Mouse (Mus musculus) cerebral cortex, adult 2 months (tissue): ENCODE data around the gene Fv1.

Experiments used
- WGBS: fragments of 180-500 bp; shearing (Covaris S2); methylation state at CpG from one replicate; pipeline ENCODE4 v1.1.7; 2018; 5-methylcytosine and 5-hydroxymethylcytosine counted together

Gene Fv1

DNA sequence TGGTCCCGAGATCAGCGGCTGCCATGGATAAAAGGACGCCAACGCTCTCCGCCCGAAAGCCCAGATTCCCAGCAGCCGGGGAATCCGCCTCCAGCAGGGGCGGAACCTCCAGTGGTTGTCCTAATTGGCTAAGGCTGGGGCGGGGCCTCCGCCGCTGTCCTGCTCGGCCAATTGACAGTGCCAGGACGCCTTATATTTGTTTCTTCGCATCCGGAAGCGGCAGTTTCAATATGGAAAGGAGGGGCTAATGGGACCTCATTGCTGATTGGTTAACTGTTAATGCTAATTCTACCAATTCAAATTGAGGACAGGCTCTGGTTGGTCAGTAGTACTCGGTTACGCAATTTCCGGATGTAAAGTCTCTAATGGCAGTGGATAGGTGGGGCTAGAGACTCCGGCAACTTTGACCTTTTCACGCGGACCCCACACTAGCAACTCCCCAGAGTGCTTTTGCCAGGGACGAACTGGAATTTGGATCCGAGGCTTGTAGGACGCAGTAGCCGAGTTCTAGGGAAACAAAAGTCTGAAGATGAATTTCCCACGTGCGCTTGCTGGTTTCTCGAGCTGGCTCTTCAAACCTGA lies at the start of gene Fv1, which contains the start of gene Miip:
TSS of gene Fv1 (plus strand) at position 530 of the 582 bp plus-strand sequence.
TSS of gene Miip (minus strand) at position 367 of the 582 bp plus-strand sequence.
- WGBS = under 1% methylated on average over 30 of the region's 30 CpGs

DNA sequence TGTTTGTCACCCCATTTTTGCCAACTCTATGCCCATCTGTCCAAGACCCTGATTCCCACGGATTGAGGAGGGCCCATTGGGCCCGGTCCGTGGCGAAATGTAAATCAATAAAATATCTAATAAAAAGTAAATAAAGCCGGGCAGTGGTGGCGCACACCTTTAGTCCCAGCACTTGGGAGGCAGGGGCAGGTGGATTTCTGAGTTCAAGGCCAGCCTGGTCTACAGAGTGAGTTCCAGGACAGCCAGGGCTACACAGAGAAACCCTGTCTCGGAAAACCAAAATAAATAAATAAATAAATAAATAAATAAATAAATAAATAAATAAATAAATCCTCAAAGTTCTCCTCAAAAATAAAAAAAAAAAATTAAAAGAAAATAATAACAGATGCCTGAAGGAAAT lies 49.1 kb upstream of the Fv1 start:
- WGBS = 82% methylated on average over 7 of the region's 7 CpGs

DNA sequence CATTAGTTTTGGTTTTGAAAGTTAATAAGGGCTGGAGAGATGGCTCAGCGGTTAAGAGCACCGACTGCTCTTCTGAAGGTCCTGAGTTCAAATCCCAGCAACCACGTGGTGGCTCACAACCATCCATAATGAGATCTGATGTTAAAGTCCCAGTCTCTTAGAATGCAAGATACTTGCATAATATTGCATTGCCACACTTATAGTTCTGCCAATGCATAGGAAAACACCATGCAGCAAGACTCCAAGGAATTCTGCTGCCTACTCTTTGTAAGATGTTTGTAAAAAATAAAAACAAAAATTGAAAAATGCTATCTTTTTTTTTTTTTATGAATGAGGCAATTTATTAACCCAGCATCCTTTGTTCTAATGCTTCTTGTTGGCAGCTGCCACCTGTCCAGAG lies 47.4 kb upstream of the Fv1 start:
- 87% methylated on average over 3 of the region's 3 CpGs for WGBS

GRCm38 (mm10) chr4:147824389-147824788 lies 44.4 kb upstream of the Fv1 start:
- 96% methylated on average over 4 of the region's 4 CpGs for WGBS

DNA sequence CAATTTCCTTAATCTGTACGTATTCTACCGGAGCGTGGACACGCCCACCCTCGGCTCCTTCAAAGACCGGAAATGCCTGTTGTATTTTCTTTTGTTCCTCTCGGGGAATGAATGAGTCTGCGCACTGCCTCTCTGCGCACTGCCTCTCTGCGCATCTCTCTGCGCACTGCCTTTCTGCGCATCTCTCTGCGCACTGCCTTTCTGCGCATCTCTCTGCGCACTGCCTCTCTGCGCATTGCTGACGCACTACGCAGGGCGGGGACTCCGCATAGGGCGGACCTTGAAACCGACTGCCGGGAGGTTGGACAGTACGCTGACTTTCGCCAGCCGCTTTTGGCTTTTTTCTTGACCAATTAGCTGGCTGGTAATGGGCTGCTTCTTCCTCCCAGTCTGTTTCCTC lies 29.5 kb upstream of the Fv1 start:
- 98% methylated on average over 22 of the region's 26 CpGs for WGBS

GRCm38 (mm10) chr4:147842871-147843270 lies 25.9 kb upstream of the Fv1 start:
- WGBS = 98% methylated on average over 3 of the region's 3 CpGs

GRCm38 (mm10) chr4:147847614-147848583 lies 20.9 kb upstream of the Fv1 start, which contains the start of gene Zfp933:
TSS of gene Zfp933 (minus strand) at chr4:147848366.
- WGBS = under 1% methylated on average over 23 of the region's 23 CpGs

GRCm38 (mm10) chr4:147848584-147848991 lies 20.2 kb upstream of the Fv1 start:
- 2% methylated on average over 4 of the region's 4 CpGs for WGBS

- 85% methylated on average over 2 of the region's 2 CpGs for WGBS
Measured at GRCm38 (mm10) chr4:147850776-147851175, 18.0 kb upstream of the Fv1 start.

DNA sequence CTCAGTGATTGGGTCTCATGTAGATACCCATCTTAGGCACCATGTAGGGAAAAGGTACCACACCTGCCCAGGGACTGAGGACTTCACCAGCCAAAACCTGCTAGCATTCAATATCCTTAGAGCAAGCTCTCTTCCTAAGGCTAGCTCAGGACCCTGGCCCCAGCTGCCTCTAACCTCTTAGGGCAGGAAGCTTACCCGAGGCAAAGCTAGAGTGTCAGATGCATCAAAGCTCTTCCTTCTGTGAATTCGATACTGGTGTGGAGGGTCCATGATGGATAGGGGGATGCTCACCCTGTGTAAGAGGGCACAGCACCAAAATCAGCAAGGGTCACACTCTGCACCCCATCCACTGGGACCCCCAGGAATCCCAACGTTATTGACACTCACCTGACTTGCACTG lies 6.7 kb upstream of the Fv1 start:
- WGBS = 94% methylated on average over 3 of the region's 3 CpGs

DNA sequence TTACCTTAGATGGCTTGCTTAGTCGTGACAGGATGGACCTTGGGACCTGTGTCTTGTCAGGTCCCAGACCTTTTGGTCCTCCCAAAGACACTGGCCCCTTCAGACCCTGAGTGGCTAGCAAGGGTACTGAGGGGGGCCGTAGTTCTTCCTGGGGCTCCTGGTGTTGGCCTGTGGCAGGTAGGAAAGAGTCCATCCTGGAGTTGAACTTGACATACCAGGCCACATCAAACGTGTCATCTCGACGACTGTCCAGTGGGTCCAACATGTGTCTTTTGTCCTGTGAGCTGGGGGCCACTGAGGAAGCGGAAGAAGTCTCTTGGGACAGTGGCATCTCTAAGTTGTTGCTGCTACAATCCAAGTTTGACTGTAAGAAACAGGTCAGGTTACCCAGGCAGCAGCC lies 3.1 kb upstream of the Fv1 start:
- 92% methylated on average over 6 of the region's 6 CpGs for WGBS

GRCm38 (mm10) chr4:147866056-147866455 lies 2.7 kb upstream of the Fv1 start:
- 93% methylated on average over 9 of the region's 9 CpGs for WGBS

DNA sequence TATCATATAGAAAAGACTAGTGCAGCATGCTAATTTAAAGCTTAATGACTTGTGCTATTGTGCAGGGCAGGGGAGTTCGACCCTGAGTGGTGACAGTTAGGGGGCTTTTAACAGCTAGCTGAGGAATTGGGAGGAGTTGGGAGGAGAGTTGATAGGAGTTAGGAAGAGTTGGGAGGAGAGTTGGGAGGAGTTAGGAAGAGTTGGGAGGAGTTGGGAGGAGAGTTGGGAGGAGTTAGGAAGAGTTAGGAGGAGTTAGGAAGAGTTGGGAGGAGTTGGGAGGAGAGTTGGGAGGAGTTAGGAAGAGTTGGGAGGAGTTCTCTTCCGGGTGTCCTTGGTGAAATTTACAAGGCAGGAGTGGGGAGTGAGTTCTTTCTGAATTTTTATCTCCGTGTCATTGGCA lies 2.0 kb upstream of the Fv1 start:
- 46% methylated on average over 3 of the region's 3 CpGs for WGBS

DNA sequence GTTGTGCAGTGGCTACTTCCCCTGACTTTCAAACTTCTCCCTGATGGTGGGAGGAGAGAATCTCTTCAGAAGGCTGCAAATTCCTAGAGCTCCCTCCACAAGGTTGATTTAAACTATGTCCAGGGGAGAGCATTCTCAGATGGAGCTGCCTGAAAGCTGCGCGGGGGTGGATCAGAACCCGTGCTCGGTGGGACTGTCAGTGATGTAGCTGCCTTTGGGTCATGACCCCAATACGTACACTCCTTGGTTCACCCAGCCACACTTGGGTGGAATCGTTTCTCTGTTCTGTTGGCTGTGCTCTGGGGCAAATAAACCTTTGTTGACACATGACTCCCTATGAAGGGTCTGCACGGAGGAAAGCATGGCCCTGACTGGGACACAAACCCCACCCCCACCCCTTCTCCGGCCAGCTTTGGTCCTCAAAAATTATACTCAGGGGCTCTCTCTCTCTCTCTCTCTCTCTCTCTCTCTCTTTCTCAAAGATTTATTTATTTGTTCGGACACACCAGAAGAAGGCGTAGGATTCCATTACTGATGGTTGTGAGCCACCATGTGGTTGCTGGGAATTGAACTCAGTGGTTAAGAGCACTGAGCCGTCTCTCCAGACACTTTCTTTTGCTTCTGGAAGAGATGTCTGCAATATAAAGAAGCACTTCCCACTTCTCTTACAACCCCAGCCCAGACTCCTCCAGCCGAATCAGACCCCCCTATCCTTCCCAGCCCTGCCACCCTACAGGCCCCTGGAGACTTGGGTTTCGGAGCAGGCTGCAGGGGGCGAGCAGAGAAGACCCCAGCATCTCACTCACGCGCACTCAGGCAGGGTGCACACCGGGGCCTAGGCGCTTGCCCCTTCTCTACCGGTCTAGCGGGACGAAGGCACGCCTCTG lies 973 bp upstream of the Fv1 start:
- WGBS = 5% methylated on average over 22 of the region's 22 CpGs

GRCm38 (mm10) chr4:147869238-147869637 lies 459 bp downstream of the Fv1 start:
- 7% methylated on average over 5 of the region's 5 CpGs for WGBS

DNA sequence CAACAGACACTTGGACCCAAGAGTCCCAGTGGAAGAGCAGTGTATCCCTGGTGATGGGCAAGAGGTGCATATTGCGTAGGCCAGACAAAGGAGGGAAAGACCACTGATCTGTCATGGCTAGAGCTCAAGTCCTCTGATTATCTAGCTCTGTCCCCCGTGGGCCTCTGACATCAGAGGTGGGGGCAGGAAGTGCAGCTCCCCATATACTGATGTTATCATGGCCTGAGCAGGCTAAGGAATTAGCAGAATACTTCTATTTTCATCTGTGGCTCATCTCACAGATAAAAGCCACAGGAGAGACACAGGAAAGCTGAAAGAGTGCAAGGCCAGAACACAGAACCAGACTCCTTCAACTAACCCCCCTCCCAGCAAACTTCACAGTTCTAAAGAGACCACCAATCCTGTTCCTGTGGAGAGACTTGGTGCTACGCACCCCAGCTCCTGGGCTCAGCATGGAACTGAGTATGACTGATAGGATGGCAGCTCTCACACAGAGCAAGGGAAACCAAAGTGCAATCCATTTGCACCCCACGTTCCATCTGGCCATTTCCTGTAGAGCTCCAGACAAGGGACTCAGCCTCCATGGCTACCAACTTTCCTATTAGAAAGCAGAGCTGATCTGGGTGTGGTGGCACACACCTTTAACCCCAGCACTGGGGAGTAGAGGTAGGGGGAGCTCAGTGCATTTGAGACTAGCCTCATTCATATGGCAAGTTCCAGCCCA lies 7.2 kb downstream of the Fv1 start:
- 88% methylated on average over 4 of the region's 4 CpGs for WGBS

DNA sequence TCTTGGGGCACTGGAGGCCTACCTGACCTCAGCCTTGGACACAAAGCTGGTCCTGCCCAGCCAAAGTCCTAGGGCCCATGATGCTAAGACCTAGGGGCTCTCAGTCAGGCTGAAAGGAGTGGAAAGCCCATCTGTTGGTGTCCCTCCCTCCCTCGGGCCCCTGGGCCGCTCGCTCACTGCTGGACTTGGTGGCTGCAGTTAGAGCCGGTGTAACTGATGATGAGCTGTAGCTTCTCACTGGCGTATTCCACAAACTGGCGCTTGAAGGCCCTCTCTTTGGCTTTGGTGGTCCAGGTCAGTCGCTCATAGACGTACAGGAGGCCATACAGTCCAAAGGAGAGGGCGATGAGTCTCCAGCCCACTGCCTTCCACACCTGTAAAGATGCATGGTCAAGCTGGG lies 9.8 kb downstream of the Fv1 start:
- WGBS = 94% methylated on average over 9 of the region's 9 CpGs

DNA sequence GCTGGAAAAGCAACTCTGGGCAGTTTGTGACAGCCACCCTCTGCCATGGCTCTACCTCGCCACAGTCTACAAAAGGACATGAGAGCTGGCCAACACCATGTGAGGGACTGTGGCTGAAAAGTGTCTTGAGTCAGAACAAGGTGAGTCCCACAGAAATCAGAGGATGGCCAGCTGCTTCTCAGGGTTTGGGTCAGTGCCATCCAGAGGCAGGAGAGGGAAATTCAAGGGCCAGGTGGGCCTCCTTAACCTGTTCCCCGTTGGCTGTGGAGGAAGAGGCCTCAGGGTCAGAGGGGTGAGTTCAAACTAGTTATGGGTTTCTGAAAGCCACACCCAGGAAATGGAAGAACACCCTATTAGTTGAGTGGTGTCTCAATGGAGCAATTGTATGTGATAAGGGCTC lies 10.7 kb downstream of the Fv1 start:
- 76% methylated on average over 2 of the region's 2 CpGs for WGBS

- WGBS = 76% methylated on average over 5 of the region's 5 CpGs
Measured at GRCm38 (mm10) chr4:147879865-147880264, 11.1 kb downstream of the Fv1 start.

GRCm38 (mm10) chr4:147881792-147882191 lies 13.0 kb downstream of the Fv1 start:
- WGBS = 93% methylated on average over 7 of the region's 7 CpGs

- 59% methylated on average over 6 of the region's 6 CpGs for WGBS
Measured at GRCm38 (mm10) chr4:147883041-147883440, 14.3 kb downstream of the Fv1 start.
